Mouse (Mus musculus): ENCODE measurements around the gene Olfr492. TPM values are rescaled to one million over a fixed set of nuclear protein-coding genes. Genes with fewer than 3 reads are reported as not detected.

Gene Olfr492
- polyA plus RNA-seq (2015; fragmentation: Nextera tagmentation; extraction: Ambion mirVana), result not detected in 2 replicates

GRCm38 (mm10) chr7:108323574-108323973, at the start of gene Olfr492:
Gene Olfr492, minus strand, starts transcription at chr7:108323674.
- Histone ChIP-seq H3K36me3 (no peaks in the 10 kb centered on the region), H3K4me2 (no peak within 1 kb of the TSS), H3K4me3 (no peak within 1 kb of the TSS), H3K9me3 (replicated peaks) (no peaks in the 10 kb centered on the region), H3K27ac (no peak within 1 kb of the TSS), H3K4me1 (replicated peaks) (no peaks in the 10 kb centered on the region), H3K9ac (no peak within 1 kb of the TSS), H3K27me3 (no peaks in the 10 kb centered on the region)
- 72% methylated on average over 2 of the region's 2 CpGs for WGBS
- ATAC-seq (replicated peaks; ENCODE audit: insufficient number of reproducible peaks, insufficient read depth, low FRiP score, low read depth), result no peak

- no peaks in the 10 kb centered on the region for H3K27me3 ChIP-seq
- no peaks in the 10 kb centered on the region for H3K9me3 ChIP-seq (replicated peaks)
- H3K9ac ChIP-seq, result no peak within 1 kb of the TSS
- no peak for ATAC-seq (replicated peaks; ENCODE audit: insufficient number of reproducible peaks, insufficient read depth, low FRiP score, low read depth)
- H3K4me3 ChIP-seq, result no peak within 1 kb of the TSS
- H3K4me2 ChIP-seq, result no peak within 1 kb of the TSS
- 65% methylated on average over 3 of the region's 3 CpGs for WGBS
- no peak within 1 kb of the TSS for H3K27ac ChIP-seq
- no peaks in the 10 kb centered on the region for H3K36me3 ChIP-seq
- H3K4me1 ChIP-seq (replicated peaks), result no peaks in the 10 kb centered on the region
These were observed 41.6 kb upstream of the Olfr492 start, which contains the start of gene Olfr494 for GRCm38 (mm10) chr7:108365035-108365434. Gene Olfr494, plus strand, starts transcription at chr7:108365335.

- no peak within 1 kb of the TSS for H3K27ac ChIP-seq
- 58% methylated on average over 1 of the region's 1 CpGs for WGBS
- H3K9me3 ChIP-seq (replicated peaks), result no peaks in the 10 kb centered on the region
- no peaks in the 10 kb centered on the region for H3K4me1 ChIP-seq (replicated peaks)
- no peak within 1 kb of the TSS for H3K9ac ChIP-seq
- no peak for ATAC-seq (replicated peaks; ENCODE audit: insufficient number of reproducible peaks, insufficient read depth, low FRiP score, low read depth)
- H3K27me3 ChIP-seq, result no peaks in the 10 kb centered on the region
- H3K4me3 ChIP-seq, result no peak within 1 kb of the TSS
- H3K4me2 ChIP-seq, result no peak within 1 kb of the TSS
- H3K36me3 ChIP-seq, result no peaks in the 10 kb centered on the region
These were observed 23.4 kb upstream of the Olfr492 start, which contains the start of gene Olfr493 for GRCm38 (mm10) chr7:108346879-108347278. Gene Olfr493, minus strand, starts transcription at chr7:108346979.

GRCm38 (mm10) chr7:108313151-108313550, 10.3 kb downstream of the Olfr492 start, which contains the start of gene Olfr491:
Gene Olfr491, plus strand, starts transcription at chr7:108313451.
- 48% methylated on average over 1 of the region's 1 CpGs for WGBS
- no peak for ATAC-seq (replicated peaks; ENCODE audit: insufficient number of reproducible peaks, insufficient read depth, low FRiP score, low read depth)
- no peak within 1 kb of the TSS for H3K4me2 ChIP-seq

GRCm38 (mm10) chr7:108288834-108289233, 34.6 kb downstream of the Olfr492 start, which contains the start of gene Olfr490:
Gene Olfr490, minus strand, starts transcription at chr7:108288934.
- no peak for ATAC-seq (replicated peaks; ENCODE audit: insufficient number of reproducible peaks, insufficient read depth, low FRiP score, low read depth)
- Histone ChIP-seq H3K4me2 (no peak within 1 kb of the TSS), H3K9me3 (replicated peaks) (no peaks in the 10 kb centered on the region)

More at GRCm38 (mm10) chr7:108313151-108313550, 10.3 kb downstream of the Olfr492 start, which contains the start of gene Olfr491:
- no peak within 1 kb of the TSS for H3K27ac ChIP-seq
- H3K4me1 ChIP-seq (replicated peaks), result no peaks in the 10 kb centered on the region
- H3K4me3 ChIP-seq, result no peak within 1 kb of the TSS
- no peaks in the 10 kb centered on the region for H3K27me3 ChIP-seq
- no peak within 1 kb of the TSS for H3K9ac ChIP-seq
- H3K9me3 ChIP-seq (replicated peaks), result no peaks in the 10 kb centered on the region
- H3K36me3 ChIP-seq, result no peaks in the 10 kb centered on the region

More at GRCm38 (mm10) chr7:108288834-108289233, 34.6 kb downstream of the Olfr492 start, which contains the start of gene Olfr490:
- Histone ChIP-seq H3K27me3 (no peaks in the 10 kb centered on the region), H3K27ac (no peak within 1 kb of the TSS), H3K9ac (no peak within 1 kb of the TSS), H3K36me3 (no peaks in the 10 kb centered on the region), H3K4me1 (replicated peaks) (no peaks in the 10 kb centered on the region), H3K4me3 (no peak within 1 kb of the TSS)

Other genes starting within 250 kb of the Olfr492 start
- not detected in 2 replicates for gene Olfr481, start 243.8 kb downstream of the Olfr492 start, polyA plus RNA-seq (2015; fragmentation: Nextera tagmentation; extraction: Ambion mirVana)
- 0.08 TPM in 1 of 2 replicates, not detected in the other for gene Olfr482, start 226.1 kb downstream of the Olfr492 start, polyA plus RNA-seq (2015; fragmentation: Nextera tagmentation; extraction: Ambion mirVana)
- gene Olfr483, start 222.8 kb downstream of the Olfr492 start, polyA plus RNA-seq (2015; fragmentation: Nextera tagmentation; extraction: Ambion mirVana), result not detected in 2 replicates
- gene Olfr484, start 196.2 kb downstream of the Olfr492 start, polyA plus RNA-seq (2015; fragmentation: Nextera tagmentation; extraction: Ambion mirVana), result not detected in 2 replicates
- gene Olfr485, start 163.8 kb downstream of the Olfr492 start, polyA plus RNA-seq (2015; fragmentation: Nextera tagmentation; extraction: Ambion mirVana), result not detected in 2 replicates
- gene Olfr486, start 150.9 kb downstream of the Olfr492 start, polyA plus RNA-seq (2015; fragmentation: Nextera tagmentation; extraction: Ambion mirVana), result not detected in 2 replicates
- gene Olfr487, start 109.0 kb downstream of the Olfr492 start, polyA plus RNA-seq (2015; fragmentation: Nextera tagmentation; extraction: Ambion mirVana), result not detected in 2 replicates
- not detected in 2 replicates for gene Olfr488, start 65.3 kb downstream of the Olfr492 start, polyA plus RNA-seq (2015; fragmentation: Nextera tagmentation; extraction: Ambion mirVana)
- not detected in 2 replicates for gene Olfr490, start 34.7 kb downstream of the Olfr492 start, polyA plus RNA-seq (2015; fragmentation: Nextera tagmentation; extraction: Ambion mirVana)
- not detected in 2 replicates for gene Olfr491, start 10.2 kb downstream of the Olfr492 start, polyA plus RNA-seq (2015; fragmentation: Nextera tagmentation; extraction: Ambion mirVana)
- not detected in 2 replicates for gene Olfr493, start 23.3 kb upstream of the Olfr492 start, polyA plus RNA-seq (2015; fragmentation: Nextera tagmentation; extraction: Ambion mirVana)
- gene Olfr494, start 41.7 kb upstream of the Olfr492 start, polyA plus RNA-seq (2015; fragmentation: Nextera tagmentation; extraction: Ambion mirVana), result not detected in 2 replicates
- gene Olfr495, start 69.5 kb upstream of the Olfr492 start, polyA plus RNA-seq (2015; fragmentation: Nextera tagmentation; extraction: Ambion mirVana), result not detected in 2 replicates
- gene Olfr497, start 96.7 kb upstream of the Olfr492 start, polyA plus RNA-seq (2015; fragmentation: Nextera tagmentation; extraction: Ambion mirVana), result not detected in 2 replicates
- not detected in 2 replicates for gene Olfr498, start 141.7 kb upstream of the Olfr492 start, polyA plus RNA-seq (2015; fragmentation: Nextera tagmentation; extraction: Ambion mirVana)
- gene Olfr502, start 201.4 kb upstream of the Olfr492 start, polyA plus RNA-seq (2015; fragmentation: Nextera tagmentation; extraction: Ambion mirVana), result not detected in 2 replicates
- gene Olfr503, start 220.9 kb upstream of the Olfr492 start, polyA plus RNA-seq (2015; fragmentation: Nextera tagmentation; extraction: Ambion mirVana), result not detected in 2 replicates
- not detected in 2 replicates for gene Olfr504, start 242.1 kb upstream of the Olfr492 start, polyA plus RNA-seq (2015; fragmentation: Nextera tagmentation; extraction: Ambion mirVana)